Mouse (Mus musculus) left cerebral cortex, postnatal 36 days (tissue): Measurements from ENCODE around the gene Lrch3. TPM values are rescaled to one million over a fixed set of nuclear protein-coding genes. Genes with fewer than 3 reads are reported as not detected.
"Not testable (repeated sequence)": the region's sequence is repeated elsewhere in the genome, so short reads cannot be mapped to it uniquely, and the experiment has no call there.

ENCODE experiments used
- DNase-seq, 2 experiments: peaks; one replicate each; pipeline ENCODE4 v3.0.0; 2021 to 2022; ENCODE audit warnings: low spot score in 2 of 2, mixed read lengths in 1 of 2
- intact Hi-C: fragments of 180-260 bp; cut with DNase I; formaldehyde crosslinking; loops from one replicate; pipeline ENCODE4 v1.15.1; 2025
- total RNA-seq, 2 experiments: library from RNA; stranded (reverse); gene quantifications; 2 replicates each; pipeline ENCODE4 v1.2.3; 2021

Gene Lrch3
- total RNA-seq, 2 experiments from 2014 or later = 31.5 to 39.3 TPM

DNA sequence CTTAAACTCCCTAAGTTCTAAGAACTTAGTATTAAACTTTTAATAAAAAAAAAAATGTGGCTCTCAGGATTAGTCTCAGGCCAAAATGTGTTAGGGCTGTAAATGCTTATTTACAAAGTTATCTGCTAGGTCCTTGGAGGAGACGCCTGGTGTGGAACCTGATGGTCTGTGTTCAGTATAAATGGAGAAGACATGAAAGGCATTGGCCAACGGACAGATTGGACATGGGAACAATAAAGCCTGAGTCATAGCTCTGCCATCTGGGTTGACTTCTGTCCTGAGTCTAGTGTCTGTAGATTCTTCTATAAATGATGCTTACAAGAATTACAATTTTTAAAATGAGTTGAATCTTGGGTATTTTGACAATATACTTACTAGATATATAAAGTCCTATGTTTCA, 7.7 kb upstream of the Lrch3 start:
- DNase-seq = no peak
- intact Hi-C loops = no loop called here

DNA sequence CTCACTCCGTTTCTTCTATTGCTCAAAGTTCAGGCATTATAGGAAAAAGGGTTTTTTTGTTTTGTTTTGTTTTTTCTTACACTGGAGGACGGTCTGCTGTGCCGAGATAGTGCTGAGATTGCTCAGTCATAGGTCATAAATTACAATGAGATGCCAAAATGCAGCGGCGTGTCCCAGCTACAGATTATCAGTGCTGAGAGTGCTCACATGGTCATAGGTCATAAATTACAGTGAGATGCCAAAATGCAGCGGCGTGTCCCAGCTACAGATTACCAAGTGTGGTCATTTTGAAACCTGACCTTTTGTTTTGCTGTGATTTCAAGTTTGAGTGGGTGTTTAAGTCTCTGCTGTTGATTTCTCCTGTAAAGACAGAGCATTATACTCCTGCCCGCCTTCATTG, 7.2 kb upstream of the Lrch3 start:
- DNase-seq = no peak
- intact Hi-C loops = no loop called here

DNA sequence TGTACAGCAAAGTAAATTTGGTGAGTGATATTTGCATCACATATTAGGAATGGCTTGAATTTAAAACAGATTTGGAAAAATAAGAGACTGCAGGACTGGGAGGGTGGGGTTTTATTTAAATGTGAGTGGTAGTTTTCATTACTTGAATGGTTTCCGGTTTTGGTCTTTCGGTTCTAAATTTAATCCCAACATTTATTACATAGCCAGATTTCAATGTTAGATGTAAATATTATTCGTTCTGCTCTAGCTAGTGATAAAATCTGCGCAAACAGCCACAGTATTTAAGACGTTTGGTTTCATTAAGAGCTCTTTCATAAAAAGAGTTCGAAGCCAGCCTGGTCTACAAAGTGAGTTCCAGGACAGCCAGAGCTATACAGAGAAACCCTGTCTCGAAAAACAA, 688 bp upstream of the Lrch3 start:
- intact Hi-C loops = no loop called here
- DNase-seq = no peak

DNA sequence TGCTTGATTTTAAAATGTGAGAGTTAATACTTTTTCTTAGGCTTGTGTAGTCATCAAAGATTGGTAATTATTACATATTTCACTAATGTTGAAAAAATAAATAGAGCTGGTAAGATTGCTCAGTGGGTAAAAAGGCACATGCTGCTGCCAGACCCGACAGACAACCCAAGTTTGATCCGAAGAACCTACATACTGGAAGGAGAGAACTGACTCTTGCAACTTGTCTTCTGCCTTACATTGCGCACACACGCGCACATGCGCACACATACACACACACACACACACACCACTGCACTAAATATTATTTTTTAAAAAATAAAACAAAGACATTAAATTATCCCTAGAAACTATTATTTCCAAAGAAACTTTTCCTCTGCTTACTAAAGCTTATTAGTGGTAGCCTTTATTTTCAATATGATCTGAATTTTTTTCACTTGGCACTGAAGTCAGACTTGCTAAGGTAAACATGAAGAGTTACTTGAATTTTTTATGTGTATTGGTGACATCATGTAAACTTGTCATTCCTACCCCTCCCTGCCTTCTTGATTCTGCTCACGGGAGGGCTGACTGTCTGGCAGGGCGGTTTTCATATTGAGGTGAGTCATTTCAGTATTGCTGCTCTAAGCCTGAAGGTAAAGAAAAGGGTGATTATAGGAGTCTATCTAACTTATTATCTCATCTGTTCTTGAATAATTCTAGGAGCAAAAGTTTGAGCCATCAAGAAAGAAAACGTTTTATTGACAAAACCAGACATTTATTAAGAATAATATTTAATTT, 1.6 kb downstream of the Lrch3 start:
- intact Hi-C loops = no loop called here
- no peak for DNase-seq

DNA sequence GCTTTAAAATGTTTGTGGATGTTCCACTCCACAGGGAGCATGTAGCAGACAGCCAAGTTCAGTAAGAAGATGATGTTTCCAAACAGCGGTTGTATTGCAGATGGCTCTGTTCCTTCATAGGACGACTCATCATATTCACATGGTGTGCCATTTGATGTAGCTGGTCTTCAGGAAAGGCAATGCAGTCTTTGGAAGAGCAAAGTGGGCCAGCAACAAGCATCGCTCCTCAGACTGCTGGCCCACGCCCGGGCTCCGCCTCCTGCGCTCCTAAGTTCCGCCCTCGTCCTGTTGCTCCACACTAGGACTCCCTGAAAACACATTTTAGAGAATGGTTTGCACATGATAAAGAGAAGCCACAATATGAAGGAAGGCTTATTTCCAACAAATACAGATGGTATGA, 12.7 kb downstream of the Lrch3 start:
- DNase-seq, intact Hi-C loops: not testable (repeated sequence)

DNA sequence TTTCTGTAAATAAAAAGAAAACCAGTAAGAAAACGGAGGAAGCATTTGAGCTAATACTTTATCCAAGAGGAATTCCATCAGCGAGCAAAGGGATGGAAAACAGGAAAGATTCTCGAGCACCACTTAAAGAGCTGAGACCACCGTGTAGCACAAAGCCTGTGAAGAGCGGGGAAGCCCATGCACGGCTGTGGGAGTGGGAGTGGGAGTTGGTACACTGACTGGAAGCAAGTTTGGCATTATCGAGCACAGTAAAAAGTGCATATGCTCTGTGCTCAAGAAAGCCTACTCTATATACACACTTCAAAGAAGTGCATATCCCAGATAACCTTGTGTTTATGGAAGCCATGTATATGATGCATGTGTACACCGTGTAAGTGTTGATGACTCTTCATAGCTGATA, 13.1 kb downstream of the Lrch3 start:
- intact Hi-C loops = no loop called here
- no peak for DNase-seq

DNA sequence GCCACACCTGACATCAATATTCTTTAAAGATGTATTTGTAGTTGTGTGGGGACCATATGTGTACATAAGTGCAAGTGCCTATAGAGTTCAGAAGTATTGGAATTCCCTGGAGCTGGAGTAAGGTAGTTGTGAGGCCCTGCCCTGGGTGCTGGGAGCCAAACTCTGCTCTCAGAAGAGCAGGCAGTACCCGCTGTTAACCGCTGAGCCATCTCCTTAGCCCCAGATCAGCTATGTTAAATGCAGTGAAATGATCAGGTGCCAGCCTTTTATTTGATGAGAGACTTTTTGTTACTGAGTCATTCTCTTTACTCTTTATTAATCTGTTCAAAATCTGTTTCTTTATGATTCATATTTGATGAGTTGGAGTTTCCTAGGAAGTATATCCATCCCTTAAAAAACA, 16.0 kb downstream of the Lrch3 start:
- intact Hi-C loops = no loop called here
- no peak for DNase-seq

DNA sequence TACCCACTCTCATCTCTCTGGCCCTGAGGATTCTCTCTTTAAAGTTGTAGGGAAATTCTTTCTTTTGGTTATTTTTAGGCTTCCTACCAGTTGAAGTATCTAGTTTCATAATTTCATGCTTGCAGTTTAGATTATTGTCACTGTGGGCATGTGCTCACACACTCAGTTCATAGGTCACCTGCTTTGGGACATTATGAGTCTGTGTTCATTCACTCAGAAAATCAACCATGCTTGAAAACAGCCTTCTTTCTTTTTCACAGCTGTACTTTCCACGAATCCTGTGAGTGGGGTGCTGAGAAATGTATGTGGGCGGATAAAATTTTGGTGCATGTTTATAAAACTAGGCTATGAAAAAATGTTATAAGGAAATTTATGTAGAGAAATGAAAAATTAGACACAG, 20.6 kb downstream of the Lrch3 start:
- no peak for DNase-seq
- intact Hi-C loops = no loop called here

DNA sequence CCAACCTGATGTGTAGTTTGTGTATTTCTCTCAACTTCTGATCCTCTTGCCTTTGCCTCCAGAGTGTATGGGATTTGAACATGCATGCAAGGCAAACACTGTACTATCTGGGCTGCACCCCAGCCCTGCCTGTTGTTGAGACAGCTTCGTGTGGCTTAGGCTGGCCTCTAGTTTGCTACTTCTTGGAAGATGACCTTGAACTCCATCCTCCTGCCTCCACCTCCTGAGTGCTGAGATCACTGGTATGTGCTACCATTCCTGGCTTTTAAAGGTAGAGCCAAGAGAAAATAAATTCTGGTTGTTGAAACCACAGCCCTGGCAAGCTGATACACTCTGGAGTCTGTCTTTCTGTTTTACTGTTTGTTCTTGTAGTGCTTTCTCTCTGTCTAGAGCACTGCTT, 21.2 kb downstream of the Lrch3 start:
- intact Hi-C loops = no loop called here
- no peak for DNase-seq

DNA sequence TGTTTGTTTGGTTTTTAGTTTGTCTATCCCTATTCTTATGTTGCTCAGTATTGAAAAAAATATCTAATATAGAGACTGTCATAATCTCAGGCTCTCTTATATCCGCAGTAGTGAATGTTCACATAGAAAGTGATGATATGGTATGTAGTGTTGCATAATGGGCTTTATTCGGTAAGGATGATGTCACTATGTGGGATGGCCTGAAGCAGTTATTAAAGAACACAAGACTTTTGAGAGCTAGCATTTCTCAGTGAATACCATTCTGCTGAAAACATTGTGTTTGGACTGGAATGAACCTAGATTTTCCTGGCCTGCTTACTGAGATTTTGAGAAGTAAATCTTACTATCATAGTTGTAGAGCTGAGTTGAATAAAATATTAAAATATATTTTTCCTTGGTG, 23.5 kb downstream of the Lrch3 start:
- intact Hi-C loops = no loop called here

DNA sequence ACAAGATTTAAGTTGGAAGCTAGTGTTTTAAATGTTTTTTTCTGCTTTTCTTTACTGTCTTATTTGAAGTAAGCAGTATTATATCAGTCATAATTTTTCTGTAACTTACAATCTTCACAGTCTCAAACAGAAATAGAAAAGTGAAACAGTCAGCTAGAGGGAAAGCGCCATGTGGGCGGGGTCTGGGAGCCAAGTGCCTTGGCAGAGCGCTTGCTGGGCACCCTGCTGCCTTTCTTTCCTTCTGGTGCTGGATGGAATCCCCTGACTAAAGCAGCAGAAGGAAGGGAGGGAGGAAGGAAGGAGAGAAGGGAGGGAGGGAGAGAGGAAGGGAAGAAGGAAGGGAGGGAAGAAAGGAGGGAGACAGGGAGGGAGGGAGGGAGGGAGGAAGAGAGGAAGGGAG, 25.4 kb downstream of the Lrch3 start:
- intact Hi-C loops = not testable (repeated sequence)
- peak; percentile 43 to 77 for DNase-seq

More for the DNA sequence above, 23.5 kb downstream of the Lrch3 start:
- no peak for DNase-seq

DNA sequence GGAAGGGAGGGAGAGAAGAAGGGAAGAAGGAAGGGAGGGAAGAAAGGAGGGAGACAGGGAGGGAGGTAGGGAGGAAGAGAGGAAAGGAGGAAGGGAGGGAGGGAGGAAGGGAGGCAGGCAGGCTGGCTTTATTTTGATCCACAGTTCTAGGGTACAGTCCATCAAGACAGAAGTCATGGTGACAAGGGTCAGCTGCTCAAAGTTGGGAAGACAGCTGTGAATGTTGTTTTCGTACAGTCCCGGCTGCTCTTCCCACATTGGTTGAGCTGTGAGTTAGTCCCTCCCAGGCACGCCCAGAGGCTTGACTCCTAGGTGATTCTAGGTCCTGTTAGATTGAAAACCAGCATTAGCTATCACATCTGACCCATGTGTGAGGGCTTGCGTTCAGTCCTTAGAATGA, 25.8 kb downstream of the Lrch3 start:
- intact Hi-C loops, DNase-seq: not testable (repeated sequence)

DNA sequence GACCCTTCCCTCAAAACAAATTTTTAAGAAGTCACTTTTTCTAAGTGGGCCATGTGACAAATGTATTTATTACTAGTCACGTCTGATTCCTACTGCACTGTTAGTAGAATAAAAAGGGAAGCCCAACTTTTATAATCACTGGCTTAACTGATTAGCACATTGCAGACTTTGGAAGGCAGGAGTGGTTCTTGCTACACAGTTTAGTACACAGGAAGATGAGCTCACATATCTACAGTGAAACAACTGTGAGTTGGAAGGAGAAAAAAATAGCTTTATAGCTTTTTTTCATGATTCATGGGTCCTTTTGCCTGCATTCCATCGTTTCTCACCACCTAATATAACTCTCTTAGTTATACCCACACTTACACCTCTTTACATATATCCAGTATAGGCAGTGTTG, 27.3 kb downstream of the Lrch3 start:
- intact Hi-C loops, DNase-seq: not testable (repeated sequence)

DNA sequence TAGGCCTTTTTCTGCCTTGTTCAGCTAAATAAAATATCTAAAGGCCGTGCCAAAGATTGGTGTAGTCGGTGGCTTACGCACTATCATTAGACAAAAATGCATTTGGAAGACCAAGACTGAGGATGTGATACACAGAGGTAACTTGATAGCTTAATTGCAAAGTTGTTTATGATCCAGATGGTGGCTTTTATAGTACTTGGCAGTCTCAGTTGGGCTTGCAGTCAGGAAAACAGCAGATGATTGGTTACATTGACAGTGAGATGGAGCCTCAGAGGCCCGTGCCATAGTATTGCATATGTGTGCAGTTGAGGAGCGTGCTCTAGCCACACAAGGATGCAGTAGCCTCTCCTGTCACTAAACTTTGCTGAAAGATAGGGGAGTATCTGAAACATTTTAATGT, 28.8 kb downstream of the Lrch3 start:
- intact Hi-C loops = no loop called here
- DNase-seq = no peak

DNA sequence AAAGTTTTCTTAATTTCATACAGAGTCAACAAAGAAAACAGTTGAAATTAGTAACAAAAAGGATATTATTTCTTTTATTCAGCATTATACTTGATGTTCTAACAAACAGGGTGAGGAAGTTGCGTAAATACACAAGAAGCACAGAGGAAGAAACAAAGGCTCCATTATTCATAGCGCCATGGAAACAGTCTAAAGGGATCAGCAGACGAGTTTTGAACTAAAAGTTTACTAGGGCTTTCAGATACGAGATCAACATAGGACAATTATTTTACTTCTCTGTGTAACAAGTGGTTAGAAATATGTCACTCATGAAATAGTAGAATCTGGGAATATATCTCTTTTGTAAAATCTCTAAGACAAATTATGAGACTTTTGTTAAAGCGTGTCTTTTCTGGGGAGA, 31.5 kb downstream of the Lrch3 start:
- DNase-seq = no peak
- intact Hi-C loops = no loop called here

DNA sequence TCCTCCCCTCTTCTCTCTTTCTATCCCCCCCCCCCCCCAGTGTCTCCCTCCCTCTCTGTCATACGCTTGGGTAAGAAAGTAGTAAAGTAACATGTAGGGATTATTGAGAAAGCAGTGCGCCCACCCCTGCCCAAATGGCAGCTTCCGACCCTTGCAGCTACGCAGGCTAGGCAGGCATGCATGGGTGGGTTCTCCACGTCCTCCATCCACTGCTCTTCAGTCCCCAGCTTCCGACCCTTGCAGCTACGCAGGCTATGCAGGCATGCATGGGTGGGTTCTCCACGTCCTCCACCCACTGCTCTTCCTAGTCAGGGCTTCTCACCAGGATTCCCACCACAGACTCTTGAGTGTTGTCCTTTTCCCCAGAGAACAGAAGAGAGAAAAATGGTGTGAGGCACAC, 34.1 kb downstream of the Lrch3 start:
- intact Hi-C loops = no loop called here
- no peak for DNase-seq

DNA sequence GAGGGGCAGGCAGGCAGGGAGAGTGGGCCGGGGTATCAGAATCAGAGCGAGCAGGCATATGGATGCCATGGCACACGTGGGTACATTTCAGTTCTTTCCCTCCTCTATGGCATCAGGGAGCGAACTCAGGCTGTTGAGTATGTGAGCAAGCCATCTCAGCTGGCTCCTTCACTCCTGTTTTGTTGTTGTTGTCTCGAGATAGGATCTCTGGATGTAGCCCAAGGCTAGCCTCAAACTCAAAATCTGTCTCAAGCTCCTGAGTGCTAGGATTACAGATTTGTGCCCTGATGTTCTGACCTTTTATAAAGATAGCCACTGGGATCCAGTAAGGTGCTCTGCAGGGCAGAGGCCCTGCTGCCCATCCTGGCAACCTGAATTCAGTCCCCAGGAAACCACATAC, 34.8 kb downstream of the Lrch3 start:
- intact Hi-C loops = no loop called here
- no peak for DNase-seq

DNA sequence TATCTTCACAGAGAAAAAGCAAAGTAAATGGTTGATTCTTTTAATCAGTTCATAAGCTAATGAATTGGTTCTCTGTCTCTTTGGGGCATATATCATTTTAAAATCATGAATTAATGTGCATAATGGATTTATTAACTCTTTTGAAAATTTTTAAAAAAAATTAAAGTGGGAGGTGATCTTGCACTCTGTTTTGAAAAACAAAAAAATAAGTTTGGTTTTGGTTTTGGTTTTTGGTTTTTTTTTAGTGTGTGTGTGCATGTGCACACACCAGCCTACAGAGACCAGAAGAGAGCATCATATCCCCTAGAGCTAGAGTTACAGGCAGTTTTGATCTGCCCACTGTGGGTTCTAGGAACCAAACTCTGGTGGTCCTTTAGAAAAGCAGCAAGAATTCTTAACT, 35.4 kb downstream of the Lrch3 start:
- intact Hi-C loops = no loop called here
- no peak for DNase-seq

DNA sequence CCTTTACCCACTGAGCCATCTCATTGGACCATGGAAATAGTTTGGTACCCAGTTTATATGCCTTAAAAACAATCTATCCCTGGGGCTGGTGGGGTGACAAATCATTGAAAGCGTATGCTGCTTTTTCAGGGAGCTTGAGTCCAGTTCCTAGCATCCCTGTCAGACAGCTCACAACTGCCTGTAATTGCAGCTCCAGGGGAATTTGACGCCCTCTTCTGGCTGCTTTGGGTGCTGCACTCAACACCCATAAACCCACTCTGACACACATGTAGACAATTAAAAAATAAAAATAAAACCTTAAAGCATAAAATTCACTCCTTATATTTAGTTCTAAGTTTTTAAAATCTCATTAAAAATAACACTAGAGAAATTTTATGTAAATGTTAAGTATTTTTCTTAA, 37.2 kb downstream of the Lrch3 start:
- no peak for DNase-seq
- intact Hi-C loops = no loop called here

DNA sequence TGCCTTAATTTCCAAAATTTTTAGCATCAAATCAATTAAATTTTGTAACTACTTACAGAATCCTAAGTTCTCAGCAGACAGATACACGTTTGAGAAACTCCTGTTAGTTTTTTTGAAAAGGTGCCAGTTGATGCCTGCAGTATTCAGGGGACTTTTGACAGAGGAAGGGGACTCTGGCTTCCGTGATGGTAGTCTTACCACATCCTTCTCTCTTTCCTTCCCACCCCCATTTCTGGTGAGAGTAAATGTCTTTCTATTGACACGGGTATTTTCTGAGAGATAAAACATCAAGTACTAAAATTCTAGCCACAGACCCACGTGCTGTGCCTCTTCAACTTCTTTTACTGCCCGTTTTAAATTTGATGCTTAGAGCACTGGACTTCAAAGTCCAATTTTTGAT, 39.9 kb downstream of the Lrch3 start:
- intact Hi-C loops = no loop called here
- no peak for DNase-seq

DNA sequence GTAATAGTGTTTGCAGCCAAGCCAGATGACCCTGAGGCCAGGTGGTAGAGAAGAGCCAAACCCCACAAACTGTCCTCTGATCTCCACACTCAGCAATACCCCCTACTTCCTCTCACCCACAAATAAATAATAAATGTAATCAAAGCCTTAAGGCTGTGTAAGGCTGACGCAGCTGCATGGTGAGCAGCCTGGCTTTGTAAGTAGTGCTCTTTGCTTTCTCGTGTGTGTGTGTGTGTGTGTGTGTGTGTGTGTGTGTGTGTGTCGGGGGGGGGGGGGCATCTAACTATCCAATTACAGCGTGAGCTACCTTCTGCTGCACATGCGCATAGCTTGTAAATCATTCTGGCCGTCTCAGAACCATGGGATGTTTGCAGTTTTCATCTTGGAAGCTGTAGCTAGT, 40.4 kb downstream of the Lrch3 start:
- no peak for DNase-seq
- intact Hi-C loops = no loop called here

DNA sequence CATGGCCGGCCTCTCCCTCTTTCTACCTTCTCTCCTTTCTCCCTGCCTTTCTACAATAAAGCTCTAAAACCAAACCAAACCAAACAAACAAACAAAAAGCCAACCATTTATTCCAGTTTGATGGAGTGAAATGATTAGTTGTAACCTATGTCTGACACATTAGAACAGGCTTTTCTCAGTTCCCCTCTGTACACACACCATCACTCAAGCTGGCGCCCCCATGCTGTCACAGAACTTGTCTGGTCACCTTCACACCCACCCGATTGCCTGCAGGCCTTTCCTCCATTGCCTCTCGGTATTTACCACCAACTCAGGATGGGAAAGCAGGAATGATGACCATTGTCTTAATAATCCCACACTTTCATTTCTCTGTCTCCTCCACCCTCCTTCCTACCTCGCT, 43.0 kb downstream of the Lrch3 start:
- DNase-seq = no peak
- intact Hi-C loops = no loop called here
